Mouse (Mus musculus): ENCODE data around the gene Syt7.
A peak's percentile ranks its signal among the peaks of the same experiment; 100 is the strongest.

GRCm38 (mm10) chr19:10486264-10486738 is 97.4 kb downstream of the Syt7 start:
- TF ChIP-seq CTCF (IDR thresholded peaks at IDR 0.05; ENCODE audit: low read depth), result peak; percentile 97
- no peak for TF ChIP-seq EP300 (IDR thresholded peaks at IDR 0.05; ENCODE audit: low read depth)

Data from heart, postnatal 0 days (tissue).